Mouse (Mus musculus) right cerebral cortex, postnatal 10 days (tissue): ENCODE results near the gene Mrgprb1.
"Not testable (repeated sequence)": the region's sequence is repeated elsewhere in the genome, so short reads cannot be mapped to it uniquely, and the experiment has no call there.

Source experiments
- DNase-seq, 2 experiments: peaks; one replicate each; pipeline ENCODE4 v3.0.0; 2021; ENCODE audit warnings: low spot score in 2 of 2

Mrgprb1 gene

GRCm38 (mm10) chr7:48456242-48456641 is at the start of gene Mrgprb1:
Mrgprb1 (minus strand) TSS chr7:48456342.
- no peak for DNase-seq

GRCm38 (mm10) chr7:48499221-48499620 is 43.1 kb upstream of the Mrgprb1 start, which contains the start of gene Mrgprx2:
Mrgprx2 (minus strand) TSS chr7:48499321.
- no peak for DNase-seq

GRCm38 (mm10) chr7:48436581-48436980 is 19.6 kb downstream of the Mrgprb1 start:
- DNase-seq = no peak

GRCm38 (mm10) chr7:48435936-48436335 is 20.2 kb downstream of the Mrgprb1 start:
- not testable (repeated sequence) for DNase-seq
